Comparison of ENCODE assay signal across 8 mouse cellular contexts in the genomic region with DNA sequence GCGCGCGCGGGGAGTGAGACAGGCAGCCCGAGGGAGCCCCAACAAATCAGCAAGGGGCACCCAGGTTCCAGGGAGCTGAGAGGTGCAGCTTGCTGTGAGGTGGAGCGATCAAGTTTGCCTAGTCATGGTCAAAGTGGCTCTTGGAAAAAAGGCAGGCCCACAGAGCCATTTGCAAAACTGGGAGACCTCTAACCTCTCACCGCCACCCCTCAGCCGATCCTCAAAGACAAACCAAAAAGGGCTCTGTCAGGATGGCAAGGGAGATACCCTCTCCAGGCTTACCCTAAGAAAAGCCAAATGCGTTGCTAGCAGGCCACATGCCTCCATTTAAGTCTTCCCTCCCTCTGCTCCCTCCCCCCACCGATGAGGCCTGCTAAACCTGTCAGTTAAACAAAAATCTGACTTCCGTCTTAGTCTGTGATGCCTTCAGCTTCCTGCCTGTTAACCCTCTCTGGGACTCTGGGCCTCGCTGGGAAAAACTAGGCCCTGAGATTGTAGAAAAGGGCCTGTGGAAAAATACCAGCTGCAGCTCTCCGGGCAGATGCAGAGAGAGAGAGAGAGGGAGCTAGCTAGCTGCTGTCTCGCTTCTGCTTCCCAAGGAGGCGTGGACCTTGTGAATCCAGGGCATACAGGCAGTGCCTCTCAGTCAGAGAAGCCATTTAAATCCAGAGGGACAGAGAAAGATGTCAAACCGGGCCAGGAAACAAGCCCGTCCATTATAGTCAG. TPM values are rescaled to one million over a fixed set of nuclear protein-coding genes. Genes with fewer than 3 reads are reported as not detected.
DNase-seq lines count a peak whose midpoint lies in the region; ATAC-seq and TF ChIP-seq lines count a peak whose summit lies in the region.

No protein-coding gene starts in this region.

- no peaks in the 10 kb centered on the region for H3K36me3 ChIP-seq in embryonic facial prominence, embryonic 12.5 days
- no peaks in the 10 kb centered on the region for H3K36me3 ChIP-seq in heart, embryonic 12.5 days
- H3K36me3 ChIP-seq in kidney, embryonic 14.5 days (ENCODE audit: control insufficient read depth, insufficient read depth, low read length) = no peaks in the 10 kb centered on the region
- H3K36me3 ChIP-seq in liver, adult 2 months (ENCODE audit: control insufficient read depth, insufficient read depth, low read length) = no peaks in the 10 kb centered on the region

- H3K27me3 ChIP-seq in embryonic facial prominence, embryonic 12.5 days = no peaks in the 10 kb centered on the region
- H3K27me3 ChIP-seq in heart, embryonic 12.5 days (replicated peaks) = no peaks in the 10 kb centered on the region
- no peaks in the 10 kb centered on the region for H3K27me3 ChIP-seq in kidney, embryonic 14.5 days (ENCODE audit: control insufficient read depth, insufficient read depth, low read length)
- no peaks in the 10 kb centered on the region for H3K27me3 ChIP-seq in liver, adult 2 months (ENCODE audit: control insufficient read depth, insufficient read depth, low read length)

- peak overlapping the region; percentile 61 for H3K9ac ChIP-seq in embryonic facial prominence, embryonic 12.5 days
- H3K9ac ChIP-seq in heart, embryonic 12.5 days = peak overlapping the region; percentile 86
- peak overlapping the region; percentile 79 for H3K9ac ChIP-seq in kidney, embryonic 14.5 days (ENCODE audit: low read depth, low read length)
- H3K9ac ChIP-seq in liver, adult 2 months (ENCODE audit: low read depth, low read length) = peak overlapping the region; percentile 61

- WGBS in embryonic facial prominence, embryonic 12.5 days = 4% methylated on average over 17 of the region's 17 CpGs
- WGBS in heart, embryonic 12.5 days = 7% methylated on average over 17 of the region's 17 CpGs
- 5% methylated on average over 13 of the region's 17 CpGs for WGBS in kidney, embryonic 14.5 days
- 9% methylated on average over 16 of the region's 17 CpGs for WGBS in liver, adult 2 months

- DNase-seq in CD4-positive helper T cell, adult 2 months (ENCODE audit: low read depth, low spot score) = peak; percentile 81
- peak; percentile 83 for DNase-seq in adrenal gland, adult 2 months
- peak; percentile 70 for DNase-seq in liver, adult 2 months (ENCODE audit: extremely low read depth, low read depth, low spot score)
- DNase-seq in natural killer cell, adult 2 months (ENCODE audit: low spot score in 2 of 2) = peak; percentile 53 to 66
- DNase-seq in testis, postnatal 10 days (ENCODE audit: low spot score) = peak; percentile 62

- H3K4me2 ChIP-seq in embryonic facial prominence, embryonic 12.5 days (replicated peaks) = peak overlapping the region; percentile 37
- H3K4me2 ChIP-seq in heart, embryonic 12.5 days = peak overlapping the region; percentile 81
- H3K4me2 ChIP-seq in kidney, embryonic 14.5 days (replicated peaks; ENCODE audit: low read depth, low read length) = peak overlapping the region; percentile 76

- peaks cover 94% of the 10 kb centered on the region for H3K4me1 ChIP-seq in embryonic facial prominence, embryonic 12.5 days
- peaks cover 97% of the 10 kb centered on the region for H3K4me1 ChIP-seq in heart, embryonic 12.5 days (replicated peaks)
- peaks cover 81% of the 10 kb centered on the region for H3K4me1 ChIP-seq in kidney, embryonic 14.5 days (ENCODE audit: control insufficient read depth, insufficient read depth, low read length)
- H3K4me1 ChIP-seq in liver, adult 2 months (ENCODE audit: control insufficient read depth, insufficient read depth, low read length) = peaks cover 55% of the 10 kb centered on the region

- no peak for TF ChIP-seq CTCF in liver, adult 2 months (IDR thresholded peaks at IDR 0.05; ENCODE audit: low read depth, low read length)

- no peaks in the 10 kb centered on the region for H3K9me3 ChIP-seq in embryonic facial prominence, embryonic 12.5 days
- H3K9me3 ChIP-seq in heart, embryonic 12.5 days (replicated peaks) = no peaks in the 10 kb centered on the region
- H3K9me3 ChIP-seq in kidney, embryonic 14.5 days (ENCODE audit: control insufficient read depth, low read length) = no peaks in the 10 kb centered on the region

- peaks cover 6% of the 10 kb centered on the region; the same call in 1 of the 2 replicates for H3K79me2 ChIP-seq in liver, adult 2 months (ENCODE audit: control insufficient read depth, insufficient read depth, low read length)

- no peak; the same call in 1 of the 2 replicates for ATAC-seq in embryonic facial prominence, embryonic 12.5 days (ENCODE audit: insufficient number of reproducible peaks, insufficient read depth, low FRiP score, low TSS enrichment)
- peak; percentile 77 for ATAC-seq in heart, embryonic 12.5 days (ENCODE audit: insufficient number of reproducible peaks, low FRiP score)
- ATAC-seq in kidney, embryonic 14.5 days (ENCODE audit: low FRiP score, low TSS enrichment) = peak; percentile 47

- no peak for TF ChIP-seq POLR2A in liver, adult 2 months (IDR thresholded peaks at IDR 0.05; ENCODE audit: extremely low read depth, insufficient read depth, low read length)

- no peak overlapping the region for H3K4me3 ChIP-seq in embryonic facial prominence, embryonic 12.5 days
- no peak overlapping the region for H3K4me3 ChIP-seq in heart, embryonic 12.5 days
- H3K4me3 ChIP-seq in kidney, embryonic 14.5 days (ENCODE audit: low read length) = no peak overlapping the region
- H3K4me3 ChIP-seq in liver, adult 2 months (ENCODE audit: insufficient read depth, low read depth, low read length) = no peak overlapping the region

- H3K27ac ChIP-seq in embryonic facial prominence, embryonic 12.5 days = peak overlapping the region; percentile 100
- H3K27ac ChIP-seq in heart, embryonic 12.5 days (ENCODE audit: poor library complexity, severe bottlenecking) = peak overlapping the region; percentile 100
- peak overlapping the region; percentile 100 for H3K27ac ChIP-seq in kidney, embryonic 14.5 days (ENCODE audit: low read depth, low read length)
- peak overlapping the region; percentile 99 for H3K27ac ChIP-seq in liver, adult 2 months (replicated peaks; ENCODE audit: insufficient read depth, low read depth, low read length)

RNA-seq across cellular contexts. Expression of a gene that starts 13.4 kb away (rescaled TPM):
- 10 to 100 TPM; 53.9 to 56.5 TPM for total RNA-seq in adrenal gland, adult 2 months (2021)
- 21.3 and 22.2 TPM in 2 replicates for polyA plus RNA-seq in adrenal gland, adult 2 months (2012; rRNA removed)
- polyA plus RNA-seq in embryonic facial prominence, embryonic 12.5 days (2016; fragmentation: Nextera tagmentation; extraction: Ambion mirVana) = 58.9 and 64.2 TPM in 2 replicates
- 44.7 and 48.0 TPM in 2 replicates for polyA plus RNA-seq in heart, embryonic 12.5 days (2016; fragmentation: Nextera tagmentation; extraction: Ambion mirVana)
- 44.3 and 61.1 TPM in 2 replicates for polyA plus RNA-seq in kidney, embryonic 14.5 days (2014; fragmentation: Nextera tagmentation; extraction: Ambion mirVana)
- total RNA-seq in liver, adult 2 months (2014; rRNA removed) = 10.0 and 10.8 TPM in 2 replicates
- 6.4 and 7.8 TPM in 2 replicates for polyA plus RNA-seq in liver, adult 2 months (2012; rRNA removed)
